ENCODE assay signal across 13 mouse cellular contexts in genomic region chr1:131511661-131512500, GRCm38 (mm10). TPM values are rescaled to one million over a fixed set of nuclear protein-coding genes. Genes with fewer than 3 reads are reported as not detected.
DNase-seq lines count a peak whose midpoint lies in the region; ATAC-seq and TF ChIP-seq lines count a peak whose summit lies in the region.
"Had no signal": no experiment of that assay in that cellular context is flagged by ENCODE, and none has a peak within 500 bp of the region (broad histone marks: within the 10 kb centered on the region; RNA-seq: fewer than 3 reads in every experiment).

No protein-coding gene starts in this region.

- peaks cover 10% of the 10 kb centered on the region; the same call in 1 of the 2 replicates for H3K4me1 ChIP-seq in kidney, adult 2 months (ENCODE audit: control insufficient read depth, insufficient read depth, low read length)
- H3K4me1 ChIP-seq: hindbrain, embryonic 12.5 days had no signal

- peak; percentile 14 for DNase-seq in adrenal gland, adult 2 months
- DNase-seq in adrenal gland, postnatal 36 days, result no peak
- DNase-seq in kidney, adult 2 months, result peak; percentile 78
- no peak for DNase-seq in kidney, postnatal 4 days
- DNase-seq in 3T3-L1 (ENCODE audit: low read depth, low spot score), result peak; percentile 33
- peak; percentile 41 for DNase-seq in kidney, postnatal 14 days
- DNase-seq in natural killer cell, adult 2 months (ENCODE audit: low spot score in 2 of 2), result no peak
- DNase-seq: adrenal gland, postnatal 25 days; cerebellum, adult 11 months had no signal

- no peak overlapping the region for H3K4me3 ChIP-seq in kidney, adult 2 months (ENCODE audit: insufficient read depth, low read depth, low read length)
- H3K4me3 ChIP-seq: erythroblast, embryonic 14.5 days; hindbrain, embryonic 12.5 days; liver, embryonic 15.5 days had no signal

- ATAC-seq in granulocyte monocyte progenitor cell, adult 5-6 weeks (replicated peaks; ENCODE audit: poor library complexity, severe bottlenecking), result no peak

- no peak for TF ChIP-seq CTCF in kidney, adult 2 months (conservative IDR thresholded peaks at IDR 0.05; ENCODE audit: insufficient read depth, insufficient read length, low read depth, low read length)

- H3K27ac ChIP-seq in kidney, adult 2 months (ENCODE audit: insufficient read depth, low read depth, low read length), result peak overlapping the region; percentile 91
- H3K27ac ChIP-seq: hindbrain, embryonic 12.5 days; liver, embryonic 15.5 days had no signal

- WGBS in kidney, adult 2 months, result 43% methylated on average over 3 of the region's 3 CpGs

- H3K36me3 ChIP-seq in kidney, adult 2 months (ENCODE audit: control insufficient read depth, insufficient read depth, low read length), result no peaks in the 10 kb centered on the region
- H3K36me3 ChIP-seq: hindbrain, embryonic 12.5 days; liver, embryonic 15.5 days had no signal

- H3K27me3 ChIP-seq in kidney, adult 2 months (replicated peaks; ENCODE audit: control insufficient read depth, insufficient read depth, low read length), result no peaks in the 10 kb centered on the region
- H3K27me3 ChIP-seq: hindbrain, embryonic 12.5 days; liver, embryonic 15.5 days had no signal

- TF ChIP-seq POLR2A in kidney, adult 2 months (IDR thresholded peaks at IDR 0.05; ENCODE audit: low read depth, low read length), result no peak

RNA-seq across cellular contexts. Expression of gene Srgap2, which starts 15.3 kb away (rescaled TPM):
- 10 to 100 TPM; 21.8 to 22.2 TPM for total RNA-seq in adrenal gland, adult 2 months (2021)
- polyA plus RNA-seq in adrenal gland, adult 2 months (2012; rRNA removed), result 13.9 and 15.2 TPM in 2 replicates
- total RNA-seq in adrenal gland, postnatal 36 days (2021), result 10 to 100 TPM; 22.9 to 24.3 TPM
- polyA plus RNA-seq in kidney, adult 2 months (2012; rRNA removed), result 11.3 and 13.0 TPM in 2 replicates
- total RNA-seq in granulocyte monocyte progenitor cell, adult 5-6 weeks (2014; fragmentation: Nextera tagmentation), result 36.0 and 61.0 TPM in 2 replicates
- 14.3 and 16.5 TPM in 2 replicates for total RNA-seq in granulocyte monocyte progenitor cell, adult 5-6 weeks (2017)

RNA-seq across cellular contexts. Expression of gene Fam72a, which starts 15.8 kb away (rescaled TPM):
- under 1 TPM; 0.79 to 0.92 TPM for total RNA-seq in adrenal gland, adult 2 months (2021)
- 0.07 and 0.16 TPM in 2 replicates for polyA plus RNA-seq in adrenal gland, adult 2 months (2012; rRNA removed)
- 1 to 10 TPM; 1.1 to 1.3 TPM for total RNA-seq in adrenal gland, postnatal 36 days (2021)
- polyA plus RNA-seq in kidney, adult 2 months (2012; rRNA removed), result 0.05 and 0.08 TPM in 2 replicates
- 3.0 and 8.1 TPM in 2 replicates for total RNA-seq in granulocyte monocyte progenitor cell, adult 5-6 weeks (2014; fragmentation: Nextera tagmentation)
- 5.0 and 5.7 TPM in 2 replicates for total RNA-seq in granulocyte monocyte progenitor cell, adult 5-6 weeks (2017)

Comparison
In these comparisons a context has a peak if more than half of its experiments do, and no peak if none do; other contexts are left out.
1. DNase-seq: peak in adrenal gland, adult 2 months (single experiment), kidney, adult 2 months (single experiment), 3T3-L1 (single experiment) and kidney, postnatal 14 days (single experiment); none in adrenal gland, postnatal 36 days (0 of 2), kidney, postnatal 4 days (0 of 2) and natural killer cell, adult 2 months (0 of 2).